Mouse (Mus musculus) lung, embryonic 16.5 days (tissue): Measurements from ENCODE around the gene Zscan12. TPM values are rescaled to one million over a fixed set of nuclear protein-coding genes. Genes with fewer than 3 reads are reported as not detected.
A peak's percentile ranks its signal among the peaks of the same experiment; 100 is the strongest.
"Not testable (repeated sequence)": the region's sequence is repeated elsewhere in the genome, so short reads cannot be mapped to it uniquely, and the experiment has no call there.

Experiments used
- ATAC-seq: fragments of 200-750 bp; cut with Nextera tagmentation; 2 replicates; pipeline ENCODE4 v1.8.0; 2017; ENCODE audit warnings: low read depth, mild to moderate bottlenecking, moderate library complexity
- H3K27ac ChIP-seq: fragments of 300-500 bp; sonication (generic); 2 replicates; pipeline ENCODE4 v1.5.1; 2014; ENCODE audit warnings: mild to moderate bottlenecking, control low read depth, low read length
- H3K27me3 ChIP-seq: fragments of 300-500 bp; sonication (generic); 2 replicates; pipeline ENCODE4 v1.6.1; 2014; ENCODE audit warnings: low read depth, low read length, mixed read lengths; ENCODE audit not compliant: control insufficient read depth, insufficient read depth
- H3K36me3 ChIP-seq: fragments of 300-500 bp; sonication (generic); 2 replicates; pipeline ENCODE4 v1.6.1; 2014; ENCODE audit warnings: low read length; ENCODE audit not compliant: control insufficient read depth, insufficient read depth
- H3K4me1 ChIP-seq: fragments of 300-500 bp; sonication (generic); replicated peaks from 2 replicates; pipeline ENCODE4 v1.6.1; 2014; ENCODE audit warnings: low read length, mixed read lengths; ENCODE audit not compliant: control insufficient read depth, insufficient read depth
- H3K4me2 ChIP-seq: fragments of 300-500 bp; sonication (generic); 2 replicates; pipeline ENCODE4 v1.6.1; 2014; ENCODE audit warnings: low read depth, low read length, control low read depth
- H3K4me3 ChIP-seq: fragments of 300-500 bp; sonication (generic); 2 replicates; pipeline ENCODE4 v1.5.1; 2014; ENCODE audit warnings: mild to moderate bottlenecking, low read length, control low read depth
- H3K9ac ChIP-seq: fragments of 300-500 bp; sonication (generic); 2 replicates; pipeline ENCODE4 v1.6.1; 2014; ENCODE audit warnings: low read length, control low read depth
- H3K9me3 ChIP-seq: fragments of 300-500 bp; sonication (generic); 2 replicates; pipeline ENCODE4 v1.6.1; 2016; ENCODE audit warnings: low read length; ENCODE audit not compliant: control insufficient read depth
- WGBS: fragments of 180-500 bp; shearing (Covaris S2); extraction: QIAGEN DNeasy Blood & Tissue Kit; methylation state at CpG from one replicate; pipeline ENCODE4 v1.1.7; 2014; 5-methylcytosine and 5-hydroxymethylcytosine counted together
- polyA plus RNA-seq: library from polyadenylated mRNA; unstranded; fragments of >200 nt; fragmentation: Nextera tagmentation; extraction: Ambion mirVana; gene quantifications from 2 replicates; pipeline ENCODE4 v1.2.1, GENCODE M21; 2015

The Zscan12 gene
- polyA plus RNA-seq, 1 experiment from 2014 or later: 11.5 TPM

DNA sequence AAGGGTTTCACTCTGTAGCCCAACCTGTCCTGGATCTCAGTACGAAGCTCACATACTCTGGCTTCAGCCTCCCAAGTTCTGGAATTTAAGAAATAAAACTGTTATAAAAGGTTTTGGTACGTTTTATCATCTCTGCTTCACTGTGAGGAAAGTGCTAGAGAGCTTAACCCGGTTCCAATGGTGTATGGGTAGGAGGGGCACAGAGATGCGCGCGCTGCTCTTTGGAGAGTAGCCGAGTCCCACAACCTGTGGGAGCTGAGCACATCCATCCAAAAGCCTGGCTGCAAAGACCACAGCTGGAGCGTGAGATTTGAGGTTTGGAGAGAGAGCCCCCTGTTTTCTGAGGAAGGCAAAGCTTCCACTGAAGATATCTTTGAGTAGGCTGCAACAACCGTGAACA is 35.2 kb upstream of the Zscan12 start:
- H3K9me3 ChIP-seq: no peaks in the 10 kb centered on the region
- no peak for ATAC-seq
- peak overlapping the region; percentile 60 for H3K4me2 ChIP-seq
- H3K4me3 ChIP-seq: peak overlapping the region; percentile 45
- peak overlapping the region; percentile 24 for H3K9ac ChIP-seq
- no peak overlapping the region for H3K27ac ChIP-seq
- peaks cover 3% of the 10 kb centered on the region for H3K4me1 ChIP-seq
- H3K36me3 ChIP-seq: no peaks in the 10 kb centered on the region
- under 1% methylated on average over 9 of the region's 9 CpGs for WGBS
- no peaks in the 10 kb centered on the region for H3K27me3 ChIP-seq

DNA sequence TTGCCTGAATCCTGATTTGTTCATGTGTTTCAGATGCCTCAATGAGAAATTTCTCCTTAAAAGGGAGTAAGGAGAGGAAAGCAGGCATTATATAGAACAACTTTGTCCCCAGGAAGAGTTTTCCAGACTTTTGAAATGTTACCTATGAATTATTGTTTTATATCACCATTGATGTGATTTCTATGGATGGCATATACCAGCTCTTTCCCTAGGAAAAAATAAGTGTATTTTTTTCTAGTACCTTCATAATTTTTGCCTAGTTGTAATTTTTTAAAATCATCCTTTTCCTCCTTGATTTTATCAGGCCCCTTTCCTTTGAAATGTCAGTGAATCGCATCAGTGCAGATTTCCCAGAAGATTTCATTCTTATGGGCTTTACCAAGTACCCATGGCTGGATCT is 16.0 kb upstream of the Zscan12 start, which contains the start of gene Olfr1367:
Gene Olfr1367 (plus strand): TSS at position 301 of the 400 bp plus-strand sequence.
- 82% methylated on average over 1 of the region's 1 CpGs for WGBS
- H3K27me3 ChIP-seq: no peaks in the 10 kb centered on the region
- H3K4me1 ChIP-seq: no peaks in the 10 kb centered on the region
- no peak for ATAC-seq
- H3K36me3 ChIP-seq: no peaks in the 10 kb centered on the region
- H3K4me3 ChIP-seq: no peak within 1 kb of the TSS
- no peak within 1 kb of the TSS for H3K4me2 ChIP-seq
- no peaks in the 10 kb centered on the region for H3K9me3 ChIP-seq
- no peak within 1 kb of the TSS for H3K9ac ChIP-seq
- H3K27ac ChIP-seq: no peak within 1 kb of the TSS

- ATAC-seq: no peak
- H3K27ac ChIP-seq: no peak overlapping the region
- H3K27me3 ChIP-seq: no peaks in the 10 kb centered on the region
- no peaks in the 10 kb centered on the region for H3K4me1 ChIP-seq
- no peaks in the 10 kb centered on the region for H3K36me3 ChIP-seq
- no peak overlapping the region for H3K4me3 ChIP-seq
- H3K9me3 ChIP-seq: no peaks in the 10 kb centered on the region
- H3K9ac ChIP-seq: no peak overlapping the region
- H3K4me2 ChIP-seq: no peak overlapping the region
These were observed 12.0 kb upstream of the Zscan12 start for GRCm38 (mm10) chr13:21350593-21350992.

- H3K27me3 ChIP-seq: no peaks in the 10 kb centered on the region
- peaks cover 2% of the 10 kb centered on the region for H3K36me3 ChIP-seq
- H3K9me3 ChIP-seq: no peaks in the 10 kb centered on the region
- peak overlapping the region; percentile 60 for H3K9ac ChIP-seq
- no peak for ATAC-seq
- H3K27ac ChIP-seq: no peak overlapping the region
- peak overlapping the region; percentile 83 for H3K4me3 ChIP-seq
- 61% methylated on average over 12 of the region's 12 CpGs for WGBS
- H3K4me2 ChIP-seq: peak overlapping the region; percentile 56
- H3K4me1 ChIP-seq: peaks cover 9% of the 10 kb centered on the region
These were observed 1.1 kb downstream of the Zscan12 start for GRCm38 (mm10) chr13:21363719-21364118.

DNA sequence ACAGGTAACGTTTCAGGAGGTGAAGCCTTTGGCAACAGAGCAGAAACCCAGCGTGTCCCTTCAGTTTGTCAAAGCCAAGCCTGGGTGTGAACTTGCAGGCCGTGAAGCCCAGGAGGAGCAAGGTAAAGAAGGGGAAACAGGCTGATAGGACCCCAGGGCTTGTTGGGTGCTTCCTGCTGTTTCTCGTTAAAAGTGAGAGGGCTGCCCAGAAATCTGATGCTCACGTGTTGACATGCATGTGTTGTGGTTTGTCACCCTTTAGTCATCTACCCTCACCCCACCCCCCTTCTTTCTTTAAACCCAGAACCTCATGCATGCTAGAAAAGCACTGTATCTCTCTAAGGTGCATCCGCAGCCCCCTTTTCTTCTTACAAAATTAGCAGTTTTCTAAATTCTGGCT is 4.0 kb downstream of the Zscan12 start:
- 68% methylated on average over 6 of the region's 6 CpGs for whole genome bisulfite sequencing
- Histone ChIP-seq H3K4me1 (peaks cover 9% of the 10 kb centered on the region), H3K27ac (no peak overlapping the region), H3K9ac (no peak overlapping the region), H3K9me3 (no peaks in the 10 kb centered on the region), H3K36me3 (peaks cover 22% of the 10 kb centered on the region), H3K4me3 (no peak overlapping the region), H3K4me2 (no peak overlapping the region), H3K27me3 (no peaks in the 10 kb centered on the region)
- no peak for ATAC-seq

GRCm38 (mm10) chr13:21372700-21373099 is 10.1 kb downstream of the Zscan12 start:
- no peaks in the 10 kb centered on the region for H3K9me3 ChIP-seq
- no peak overlapping the region for H3K9ac ChIP-seq
- 84% methylated on average over 2 of the region's 2 CpGs for WGBS
- no peak overlapping the region for H3K4me2 ChIP-seq
- H3K27ac ChIP-seq: no peak overlapping the region
- H3K36me3 ChIP-seq: peaks cover 22% of the 10 kb centered on the region
- no peak overlapping the region for H3K4me3 ChIP-seq
- H3K27me3 ChIP-seq: no peaks in the 10 kb centered on the region
- ATAC-seq: no peak
- H3K4me1 ChIP-seq: no peaks in the 10 kb centered on the region

GRCm38 (mm10) chr13:21377773-21378172 is 15.2 kb downstream of the Zscan12 start:
- Histone ChIP-seq H3K27me3 (no peaks in the 10 kb centered on the region), H3K27ac (no peak overlapping the region)
- 81% methylated on average over 2 of the region's 2 CpGs for WGBS

DNA sequence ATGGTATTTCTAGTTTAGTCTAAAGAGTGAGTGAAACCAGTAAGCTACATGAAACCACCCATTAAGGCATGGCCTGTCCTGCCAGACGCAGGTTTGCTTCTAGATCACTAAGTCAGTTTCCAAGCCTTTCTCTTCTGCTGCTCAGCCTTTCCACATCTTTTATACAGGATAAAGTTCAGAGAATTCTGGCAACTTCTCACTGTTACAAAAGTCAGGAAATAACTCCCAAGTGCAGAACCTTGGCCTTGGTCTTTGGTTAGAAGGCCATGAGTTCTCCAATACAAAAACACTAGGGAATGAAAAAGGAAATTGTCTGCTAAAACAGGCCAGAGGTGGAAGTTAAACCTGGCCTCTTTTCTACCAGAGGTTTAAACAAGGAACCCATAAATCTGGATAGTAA is 32.6 kb downstream of the Zscan12 start:
- no peak for ATAC-seq
- H3K9me3 ChIP-seq: no peaks in the 10 kb centered on the region
- H3K4me2 ChIP-seq: no peak overlapping the region
- H3K27ac ChIP-seq: no peak overlapping the region
- no peaks in the 10 kb centered on the region for H3K4me1 ChIP-seq
- no peaks in the 10 kb centered on the region for H3K27me3 ChIP-seq
- H3K9ac ChIP-seq: no peak overlapping the region
- WGBS: 89% methylated on average over 1 of the region's 1 CpGs
- no peak overlapping the region for H3K4me3 ChIP-seq
- peaks cover 50% of the 10 kb centered on the region for H3K36me3 ChIP-seq

More at GRCm38 (mm10) chr13:21377773-21378172, 15.2 kb downstream of the Zscan12 start:
- Histone ChIP-seq H3K4me2 (no peak overlapping the region), H3K9ac (no peak overlapping the region), H3K36me3 (no peaks in the 10 kb centered on the region), H3K4me1 (no peaks in the 10 kb centered on the region), H3K9me3 (no peaks in the 10 kb centered on the region), H3K4me3 (no peak overlapping the region)
- no peak for ATAC-seq

GRCm38 (mm10) chr13:21395623-21396022 is 33.0 kb downstream of the Zscan12 start:
- Histone ChIP-seq H3K36me3 (peaks cover 47% of the 10 kb centered on the region), H3K4me1 (no peaks in the 10 kb centered on the region), H3K27ac (no peak overlapping the region), H3K4me3 (no peak overlapping the region), H3K4me2 (no peak overlapping the region), H3K9ac (no peak overlapping the region), H3K27me3 (no peaks in the 10 kb centered on the region), H3K9me3 (no peaks in the 10 kb centered on the region)
- no peak for ATAC-seq
- WGBS: 88% methylated on average over 6 of the region's 6 CpGs

GRCm38 (mm10) chr13:21396048-21396447 is 33.4 kb downstream of the Zscan12 start:
- peaks cover 42% of the 10 kb centered on the region for H3K36me3 ChIP-seq
- 91% methylated on average over 5 of the region's 18 CpGs for WGBS
- H3K4me2 ChIP-seq, H3K4me1 ChIP-seq, H3K4me3 ChIP-seq, H3K9ac ChIP-seq, H3K27ac ChIP-seq, H3K9me3 ChIP-seq, H3K27me3 ChIP-seq: not testable (repeated sequence)
- ATAC-seq: peak; percentile 71; the same call in 1 of the 2 replicates
